Comparison of ENCODE assay signal across 8 mouse cellular contexts in genomic region chr13:80862215-80862614, GRCm38 (mm10). TPM values are rescaled to one million over a fixed set of nuclear protein-coding genes. Genes with fewer than 3 reads are reported as not detected.
DNase-seq lines count a peak whose midpoint lies in the region; ATAC-seq and TF ChIP-seq lines count a peak whose summit lies in the region.
"Had no signal": no experiment of that assay in that cellular context is flagged by ENCODE, and none has a peak within 500 bp of the region (broad histone marks: within the 10 kb centered on the region; RNA-seq: fewer than 3 reads in every experiment).

No protein-coding gene starts in this region.

- H3K4me1 ChIP-seq in MEL (ENCODE audit: control insufficient read depth in 1 of 2, insufficient read depth in 2 of 2, low read length in 2 of 2), result no peaks in the 10 kb centered on the region
- H3K4me1 ChIP-seq in embryonic facial prominence, embryonic 11.5 days (ENCODE audit: control insufficient read depth, insufficient read depth, low read length), result no peaks in the 10 kb centered on the region
- no peaks in the 10 kb centered on the region for H3K4me1 ChIP-seq in hindbrain, embryonic 10.5 days (replicated peaks)
- H3K4me1 ChIP-seq: liver, embryonic 13.5 days had no signal

- H3K4me2 ChIP-seq in embryonic facial prominence, embryonic 11.5 days (ENCODE audit: low read depth, low read length), result no peak overlapping the region
- H3K4me2 ChIP-seq: liver, embryonic 13.5 days had no signal

- no peak overlapping the region for H3K4me3 ChIP-seq in MEL (ENCODE audit: control insufficient read depth in 1 of 2, insufficient read depth in 1 of 2, low read depth in 2 of 2, low read length in 2 of 2)
- H3K4me3 ChIP-seq in embryonic facial prominence, embryonic 11.5 days (ENCODE audit: low read depth, low read length), result no peak overlapping the region
- no peak overlapping the region for H3K4me3 ChIP-seq in hindbrain, embryonic 10.5 days
- H3K4me3 ChIP-seq: liver, embryonic 13.5 days had no signal

- no peaks in the 10 kb centered on the region; a peak in 1 of 4 replicates for H3K27me3 ChIP-seq in MEL (ENCODE audit: control insufficient read depth in 1 of 2, insufficient read depth in 2 of 2, low read length in 2 of 2)
- H3K27me3 ChIP-seq in embryonic facial prominence, embryonic 11.5 days (ENCODE audit: control insufficient read depth, insufficient read depth, low read length), result no peaks in the 10 kb centered on the region
- no peaks in the 10 kb centered on the region for H3K27me3 ChIP-seq in hindbrain, embryonic 10.5 days (ENCODE audit: insufficient read depth, poor library complexity, severe bottlenecking)
- H3K27me3 ChIP-seq: liver, embryonic 13.5 days had no signal

- peak; percentile 17 to 93 (median 81); a peak in 5 of 6 replicates for TF ChIP-seq CTCF in MEL (IDR thresholded peaks at IDR 0.05 in 2 of 3, conservative IDR thresholded peaks at IDR 0.05 in 1 of 3; ENCODE audit: control insufficient read depth in 1 of 3, insufficient read depth in 1 of 3, low read depth in 2 of 3, low read length in 3 of 3, poor library complexity in 1 of 3, severe bottlenecking in 1 of 3)

- no peak overlapping the region for H3K27ac ChIP-seq in MEL (ENCODE audit: control insufficient read depth, low read depth, low read length)
- H3K27ac ChIP-seq in embryonic facial prominence, embryonic 11.5 days (replicated peaks; ENCODE audit: low read depth, low read length), result no peak overlapping the region
- H3K27ac ChIP-seq in hindbrain, embryonic 10.5 days, result no peak overlapping the region
- H3K27ac ChIP-seq: liver, embryonic 13.5 days had no signal

- no peak for ATAC-seq in embryonic facial prominence, embryonic 11.5 days (replicated peaks; ENCODE audit: insufficient number of reproducible peaks, low FRiP score, low TSS enrichment, low read depth)
- peak; percentile 84 for ATAC-seq in megakaryocyte, adult 5-6 weeks (ENCODE audit: poor library complexity, severe bottlenecking)

- 10% methylated on average over 5 of the region's 5 CpGs for WGBS in embryonic facial prominence, embryonic 11.5 days
- 11% methylated on average over 5 of the region's 5 CpGs for WGBS in hindbrain, embryonic 10.5 days

- H3K79me2 ChIP-seq in MEL (ENCODE audit: control insufficient read depth, insufficient read depth, low read length, poor library complexity), result no peaks in the 10 kb centered on the region

- H3K9ac ChIP-seq in MEL (ENCODE audit: control insufficient read depth, low read depth, low read length, poor library complexity, severe bottlenecking), result no peak overlapping the region
- H3K9ac ChIP-seq in embryonic facial prominence, embryonic 11.5 days (replicated peaks; ENCODE audit: low read length), result no peak overlapping the region
- H3K9ac ChIP-seq: liver, embryonic 13.5 days had no signal

- no peak for TF ChIP-seq POLR2A in MEL (IDR thresholded peaks at IDR 0.05; ENCODE audit: control insufficient read depth in 1 of 2, insufficient read depth in 1 of 2, low read depth in 1 of 2, low read length in 2 of 2, poor library complexity in 1 of 2)

- no peaks in the 10 kb centered on the region for H3K9me3 ChIP-seq in MEL (replicated peaks; ENCODE audit: insufficient read depth, low read length)
- H3K9me3 ChIP-seq in embryonic facial prominence, embryonic 11.5 days (replicated peaks; ENCODE audit: control insufficient read depth, low read length), result no peaks in the 10 kb centered on the region
- H3K9me3 ChIP-seq in hindbrain, embryonic 10.5 days, result no peaks in the 10 kb centered on the region
- H3K9me3 ChIP-seq: liver, embryonic 13.5 days had no signal

- peak; percentile 98 for TF ChIP-seq RAD21 in MEL (IDR thresholded peaks at IDR 0.05; ENCODE audit: low read depth, low read length)

- no peak for TF ChIP-seq EP300 in MEL (IDR thresholded peaks at IDR 0.05; ENCODE audit: low read depth in 1 of 2, low read length in 2 of 2)

- DNase-seq in MEL (ENCODE audit: low read depth, low spot score), result peak; percentile 67
- peak; percentile 83 for DNase-seq in adrenal gland, postnatal 25 days
- peak; percentile 77 for DNase-seq in embryonic facial prominence, embryonic 11.5 days (ENCODE audit: low spot score)
- peak; percentile 60 for DNase-seq in hindbrain, embryonic 10.5 days (ENCODE audit: low spot score)
- DNase-seq in layer of hippocampus, adult 8-10 months (ENCODE audit: low spot score in 2 of 2), result peak; percentile 15 to 63
- peak; percentile 56 for DNase-seq in right cerebral cortex, postnatal 25 days
- DNase-seq: liver, embryonic 13.5 days had no signal

- H3K36me3 ChIP-seq in MEL (ENCODE audit: control insufficient read depth in 1 of 2, insufficient read depth in 2 of 2, low read length in 2 of 2), result no peaks in the 10 kb centered on the region
- H3K36me3 ChIP-seq in embryonic facial prominence, embryonic 11.5 days (replicated peaks; ENCODE audit: control insufficient read depth, insufficient read depth, low read depth, low read length), result no peaks in the 10 kb centered on the region
- no peaks in the 10 kb centered on the region for H3K36me3 ChIP-seq in hindbrain, embryonic 10.5 days
- H3K36me3 ChIP-seq: liver, embryonic 13.5 days had no signal

TF ChIP-seq in MEL, 35 proteins besides CTCF, POLR2A, EP300 and RAD21:
- TF ChIP-seq GATA1 (IDR thresholded peaks at IDR 0.05; ENCODE audit: low read depth, low read length) (no peak), MAFK (IDR thresholded peaks at IDR 0.05; ENCODE audit: borderline replicate concordance, low read depth, low read length) (no peak), RCOR1 (IDR thresholded peaks at IDR 0.05; ENCODE audit: low read depth, low read length) (no peak), GABPA (IDR thresholded peaks at IDR 0.05; ENCODE audit: low read depth, low read length) (no peak), ZNF384 (IDR thresholded peaks at IDR 0.05; ENCODE audit: low read depth, low read length) (peak; percentile 57), HCFC1 (IDR thresholded peaks at IDR 0.05; ENCODE audit: low read depth, low read length) (no peak), ZC3H11A (IDR thresholded peaks at IDR 0.05; ENCODE audit: low read depth, low read length) (peak; percentile 86), E2F4 (IDR thresholded peaks at IDR 0.05; ENCODE audit: borderline replicate concordance, low read depth, low read length) (no peak), SMC3 (IDR thresholded peaks at IDR 0.05; ENCODE audit: low read depth, low read length) (peak; percentile 87), USF1 (IDR thresholded peaks at IDR 0.05; ENCODE audit: low read depth, low read length) (no peak), MYC (IDR thresholded peaks at IDR 0.05; ENCODE audit: low read depth, low read length) (no peak), ETS1 (IDR thresholded peaks at IDR 0.05; ENCODE audit: low read depth, low read length) (no peak), JUND (IDR thresholded peaks at IDR 0.05; ENCODE audit: low read depth, low read length) (no peak), MAZ (IDR thresholded peaks at IDR 0.05; ENCODE audit: low read depth, low read length) (no peak), SIN3A (IDR thresholded peaks at IDR 0.05; ENCODE audit: low read length) (no peak), BHLHE40 (IDR thresholded peaks at IDR 0.05; ENCODE audit: borderline replicate concordance, low read depth, low read length) (no peak), MEF2A (IDR thresholded peaks at IDR 0.05; ENCODE audit: extremely low read depth, insufficient replicate concordance, low read depth, low read length, poor library complexity, severe bottlenecking) (no peak)

RNA-seq across cellular contexts. Expression of gene Arrdc3, which starts 21.0 kb away (rescaled TPM):
- 1.3 and 1.5 TPM in 2 replicates for total RNA-seq in MEL (2012; rRNA removed)
- 1 to 10 TPM in 1 of 2 experiments, not detected in 1; 3.5 TPM for polyA plus RNA-seq in MEL (2012; ENCODE audit: insufficient read depth in 1 of 2, insufficient read length in 2 of 2, low read depth in 1 of 2, low replicate concordance in 2 of 2, missing spikeins in 1 of 2)
- total RNA-seq in adrenal gland, postnatal 25 days (2021), result 152 and 185 TPM in 2 replicates
- polyA plus RNA-seq in embryonic facial prominence, embryonic 11.5 days (2014; fragmentation: Nextera tagmentation; extraction: Ambion mirVana), result 84.2 and 90.6 TPM in 2 replicates
- 49.1 and 49.5 TPM in 2 replicates for polyA plus RNA-seq in hindbrain, embryonic 10.5 days (2016; fragmentation: Nextera tagmentation; extraction: Ambion mirVana)
- total RNA-seq in layer of hippocampus, adult 8-10 months (2022), result 10 to 100 TPM; 42.4 to 60.8 (median 47.6) TPM
- 44.1 and 57.6 TPM in 2 replicates for total RNA-seq in megakaryocyte, adult 5-6 weeks (2015)
- total RNA-seq in megakaryocyte, adult 5-6 weeks (2017), result 70.0 and 72.3 TPM in 2 replicates

Comparison
In these comparisons a context has a peak if more than half of its experiments do, and no peak if none do; other contexts are left out.
1. RNA of gene Arrdc3, which starts 21.0 kb away (total RNA-seq): 152 to 185 TPM in adrenal gland, postnatal 25 days, 44.1 to 72.3 TPM in megakaryocyte, adult 5-6 weeks and 42.4 to 60.8 TPM in layer of hippocampus, adult 8-10 months; 1.3 to 1.5 TPM in MEL; every median in the first group is over 10 times any median in the second.
2. Peak in every context shown above with its lines, with median percentiles within 50 percentile points of each other: DNase-seq.